Mouse (Mus musculus) olfactory bulb, adult 2 months (tissue): ENCODE measurements around the gene Crhr1.

Experiments used
- CTCF ChIP-seq: fragments of 200-500 bp; IDR thresholded peaks from 2 replicates; pipeline ENCODE4 v1.5.1; 2012; ENCODE audit warnings: low read depth, mild to moderate bottlenecking, low read length, moderate library complexity; ENCODE audit not compliant: insufficient read depth
- POLR2A ChIP-seq: fragments of 200-500 bp; IDR thresholded peaks from 2 replicates; pipeline ENCODE4 v1.6.1; 2012; ENCODE audit warnings: mild to moderate bottlenecking, low read depth, low read length, moderate library complexity; ENCODE audit not compliant: insufficient read depth

DNA sequence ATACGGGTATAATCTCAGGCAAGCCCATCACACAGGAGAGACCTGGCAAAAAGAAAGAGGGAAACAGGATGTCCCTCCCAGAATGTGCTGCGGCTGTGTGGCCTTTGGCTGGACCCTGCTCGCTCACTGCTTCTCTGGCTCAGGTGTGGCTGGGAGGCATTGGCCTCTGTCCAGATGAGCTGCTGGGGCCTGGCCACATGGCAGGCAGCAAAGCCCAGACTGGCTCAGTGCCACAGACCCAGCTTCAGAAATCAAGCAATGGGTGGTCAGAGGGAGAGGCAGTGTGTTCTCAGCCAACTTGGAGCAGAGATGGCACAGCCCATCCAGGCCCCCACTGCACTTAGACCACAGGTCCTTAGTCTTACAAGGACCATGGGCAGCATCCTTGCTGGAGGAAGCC, 8.1 kb upstream of the Crhr1 start:
- TF ChIP-seq CTCF (no peak), POLR2A (no peak)
